Comparison of ENCODE assay signal across 15 mouse cellular contexts in genomic region chr5:148570571-148571304, GRCm38 (mm10). TPM values are rescaled to one million over a fixed set of nuclear protein-coding genes. Genes with fewer than 3 reads are reported as not detected.
DNase-seq lines count a peak whose midpoint lies in the region; ATAC-seq and TF ChIP-seq lines count a peak whose summit lies in the region.
"Had no signal": no experiment of that assay in that cellular context is flagged by ENCODE, and none has a peak within 500 bp of the region (broad histone marks: within the 10 kb centered on the region; RNA-seq: fewer than 3 reads in every experiment).

No protein-coding gene starts in this region.

- no peaks in the 10 kb centered on the region for H3K9me3 ChIP-seq in lung, embryonic 14.5 days (ENCODE audit: low read depth, low read length)
- H3K9me3 ChIP-seq in ES-E14 (ENCODE audit: control insufficient read depth, insufficient read depth, low read depth, low read length) = no peaks in the 10 kb centered on the region
- H3K9me3 ChIP-seq in stomach, postnatal 0 days (ENCODE audit: control insufficient read depth, low read length) = no peaks in the 10 kb centered on the region
- H3K9me3 ChIP-seq: forebrain, embryonic 13.5 days; limb, embryonic 10.5 days; midbrain, embryonic 12.5 days had no signal

- no peak for TF ChIP-seq EP300 in stomach, postnatal 0 days (optimal IDR thresholded peaks at IDR 0.05)

- no peaks in the 10 kb centered on the region for H3K27me3 ChIP-seq in lung, embryonic 14.5 days (ENCODE audit: insufficient read depth, low read length)
- no peaks in the 10 kb centered on the region for H3K27me3 ChIP-seq in stomach, postnatal 0 days (ENCODE audit: control insufficient read depth, insufficient read depth, low read length)
- H3K27me3 ChIP-seq: forebrain, embryonic 13.5 days; midbrain, embryonic 12.5 days had no signal

- in situ Hi-C loops in ES-E14 (cut with MboI; ENCODE audit: low sequenced_read_pairs in 2 of 2, unreplicated experiment in 2 of 2) = no loop called here

- no peaks in the 10 kb centered on the region for H3K36me3 ChIP-seq in lung, embryonic 14.5 days (ENCODE audit: insufficient read depth)
- H3K36me3 ChIP-seq in ES-E14 (ENCODE audit: control insufficient read depth, insufficient read depth, low read length, poor library complexity, severe bottlenecking) = no peaks in the 10 kb centered on the region
- H3K36me3 ChIP-seq in stomach, postnatal 0 days (ENCODE audit: control insufficient read depth, insufficient read depth, low read length) = no peaks in the 10 kb centered on the region
- H3K36me3 ChIP-seq: limb, embryonic 10.5 days; midbrain, embryonic 12.5 days had no signal

- no peak overlapping the region for H3K27ac ChIP-seq in lung, embryonic 14.5 days (ENCODE audit: low read depth)
- H3K27ac ChIP-seq in ES-E14 (ENCODE audit: insufficient read depth, low read depth, low read length, poor library complexity, severe bottlenecking) = no peak overlapping the region
- H3K27ac ChIP-seq in stomach, postnatal 0 days (replicated peaks) = no peak overlapping the region
- H3K27ac ChIP-seq: forebrain, embryonic 13.5 days; limb, embryonic 10.5 days; midbrain, embryonic 12.5 days had no signal

- WGBS in lung, embryonic 14.5 days = 57% methylated on average over 14 of the region's 14 CpGs
- 57% methylated on average over 14 of the region's 14 CpGs for WGBS in stomach, postnatal 0 days

- DNase-seq in heart, adult 11 months = peak; percentile 89
- no peak for DNase-seq in heart, postnatal 4 days
- DNase-seq in lung, embryonic 14.5 days = no peak
- no peak for DNase-seq in lung, adult 18-20 months
- DNase-seq in ES-E14 (ENCODE audit: low read depth, low spot score) = peak; percentile 76
- DNase-seq in stomach, postnatal 0 days (ENCODE audit: low spot score) = no peak
- no peak for DNase-seq in spleen, postnatal 36 days (ENCODE audit: low spot score in 2 of 2)
- DNase-seq: cerebellum, adult 8-10 months; heart, postnatal 10 days; kidney, postnatal 14 days; thymus, postnatal 4 days had no signal

- no peak overlapping the region for H3K4me2 ChIP-seq in lung, embryonic 14.5 days
- no peak overlapping the region for H3K4me2 ChIP-seq in stomach, postnatal 0 days (replicated peaks; ENCODE audit: low read depth)
- H3K4me2 ChIP-seq: forebrain, embryonic 13.5 days; midbrain, embryonic 12.5 days had no signal

- TF ChIP-seq CTCF in lung, embryonic 14.5 days (IDR thresholded peaks at IDR 0.05; ENCODE audit: low read depth) = peak; percentile 44
- TF ChIP-seq CTCF in stomach, postnatal 0 days (IDR thresholded peaks at IDR 0.05; ENCODE audit: low read depth) = peak; percentile 41

- no peak overlapping the region for H3K9ac ChIP-seq in lung, embryonic 14.5 days
- no peak overlapping the region for H3K9ac ChIP-seq in ES-E14 (ENCODE audit: insufficient read depth, low read depth, low read length, poor library complexity, severe bottlenecking)
- no peak overlapping the region for H3K9ac ChIP-seq in stomach, postnatal 0 days (ENCODE audit: low read length)
- H3K9ac ChIP-seq: forebrain, embryonic 13.5 days; midbrain, embryonic 12.5 days had no signal

- peaks cover 3% of the 10 kb centered on the region; the same call in 1 of the 2 replicates for H3K4me1 ChIP-seq in lung, embryonic 14.5 days (ENCODE audit: insufficient read depth)
- H3K4me1 ChIP-seq in ES-E14 (ENCODE audit: control insufficient read depth in 2 of 2, insufficient read depth in 2 of 2, low read length in 2 of 2, poor library complexity in 1 of 2) = peaks cover 2 to 16% of the 10 kb centered on the region in 2 experiments; a peak in 2 of 4 replicates
- H3K4me1 ChIP-seq in stomach, postnatal 0 days (replicated peaks; ENCODE audit: control insufficient read depth, insufficient read depth) = no peaks in the 10 kb centered on the region
- H3K4me1 ChIP-seq: forebrain, embryonic 13.5 days had no signal

- H3K4me3 ChIP-seq in lung, embryonic 14.5 days (ENCODE audit: low read depth, low read length) = no peak overlapping the region
- H3K4me3 ChIP-seq in ES-E14 (ENCODE audit: insufficient read depth in 1 of 2, low read depth in 1 of 2, low read length in 2 of 2, poor library complexity in 1 of 2, severe bottlenecking in 1 of 2) = no peak overlapping the region
- no peak overlapping the region for H3K4me3 ChIP-seq in stomach, postnatal 0 days (ENCODE audit: low read depth, low read length)
- H3K4me3 ChIP-seq: forebrain, embryonic 13.5 days; limb, embryonic 10.5 days; midbrain, embryonic 12.5 days had no signal

- ATAC-seq in lung, embryonic 14.5 days (ENCODE audit: insufficient read depth) = no peak
- no peak for ATAC-seq in stomach, postnatal 0 days (ENCODE audit: low FRiP score, low TSS enrichment)
- ATAC-seq: forebrain, embryonic 13.5 days; inflammation-experienced regulatory T-cells, adult 6 months had no signal

TF ChIP-seq in ES-E14, 5 proteins besides CTCF, POLR2A, EP300 and RAD21:
- TF ChIP-seq HCFC1 (IDR thresholded peaks at IDR 0.05; ENCODE audit: borderline replicate concordance, insufficient read depth, low read length) (no peak), MAFK (IDR thresholded peaks at IDR 0.05; ENCODE audit: insufficient read depth, low read depth, low read length) (0 out of 2 replicates have a peak, but pooled peaks have one; percentile 15)
TF ChIP-seq in ES-E14: peak in this region for 1.

RNA-seq across cellular contexts. Expression of gene Ubl3, which starts 18.1 kb away (rescaled TPM):
- total RNA-seq in heart, postnatal 4 days (2021) = 10 to 100 TPM; 71.4 to 82.6 TPM
- polyA plus RNA-seq in lung, embryonic 14.5 days (2014; fragmentation: Nextera tagmentation; extraction: Ambion mirVana) = 86.3 and 89.0 TPM in 2 replicates
- total RNA-seq in ES-E14 (2012; rRNA removed) = 75.0 and 92.5 TPM in 2 replicates
- polyA plus RNA-seq in stomach, postnatal 0 days (2015; fragmentation: Nextera tagmentation; extraction: Ambion mirVana) = 117 and 123 TPM in 2 replicates

Comparison
In these comparisons a context has a peak if more than half of its experiments do, and no peak if none do; other contexts are left out.
1. DNase-seq: peak in heart, adult 11 months (single experiment) and ES-E14 (single experiment); none in heart, postnatal 4 days (single experiment), lung, embryonic 14.5 days (single experiment), lung, adult 18-20 months (0 of 2), stomach, postnatal 0 days (single experiment) and spleen, postnatal 36 days (0 of 2).